Comparison of ENCODE assay signal across 17 mouse cellular contexts in genomic region chr17:48099312-48099711, GRCm38 (mm10). TPM values are rescaled to one million over a fixed set of nuclear protein-coding genes. Genes with fewer than 3 reads are reported as not detected.
DNase-seq lines count a peak whose midpoint lies in the region; ATAC-seq and TF ChIP-seq lines count a peak whose summit lies in the region.
"Had no signal": no experiment of that assay in that cellular context is flagged by ENCODE, and none has a peak within 500 bp of the region (broad histone marks: within the 10 kb centered on the region; RNA-seq: fewer than 3 reads in every experiment).

No protein-coding gene starts in this region.

- no peaks in the 10 kb centered on the region for H3K36me3 ChIP-seq in heart, embryonic 11.5 days (ENCODE audit: control insufficient read depth, insufficient read depth, low read length)
- no peaks in the 10 kb centered on the region for H3K36me3 ChIP-seq in kidney, postnatal 0 days (ENCODE audit: insufficient read depth, low read length)
- H3K36me3 ChIP-seq in embryonic facial prominence, embryonic 14.5 days (ENCODE audit: control insufficient read depth, insufficient read depth, low read length): no peaks in the 10 kb centered on the region
- no peaks in the 10 kb centered on the region for H3K36me3 ChIP-seq in liver, embryonic 15.5 days (replicated peaks)
- H3K36me3 ChIP-seq: hindbrain, embryonic 12.5 days had no signal

- H3K9ac ChIP-seq in heart, embryonic 11.5 days (ENCODE audit: low read depth, low read length): no peak overlapping the region
- no peak overlapping the region for H3K9ac ChIP-seq in kidney, postnatal 0 days (ENCODE audit: low read depth, low read length)
- H3K9ac ChIP-seq in embryonic facial prominence, embryonic 14.5 days (ENCODE audit: low read depth, low read length): no peak overlapping the region
- no peak overlapping the region for H3K9ac ChIP-seq in liver, embryonic 15.5 days
- H3K9ac ChIP-seq: hindbrain, embryonic 12.5 days had no signal

- TF ChIP-seq CTCF in kidney, postnatal 0 days (IDR thresholded peaks at IDR 0.05; ENCODE audit: low read depth): no peak

- WGBS in heart, embryonic 11.5 days (ENCODE audit: insufficient replicate concordance): 9% methylated on average over 11 of the region's 11 CpGs
- 18% methylated on average over 11 of the region's 11 CpGs for WGBS in kidney, postnatal 0 days
- 17% methylated on average over 11 of the region's 11 CpGs for WGBS in embryonic facial prominence, embryonic 14.5 days
- WGBS in liver, embryonic 15.5 days (ENCODE audit: insufficient replicate concordance): 11% methylated on average over 11 of the region's 11 CpGs

- no peak overlapping the region for H3K4me3 ChIP-seq in heart, embryonic 11.5 days (ENCODE audit: low read depth, low read length)
- no peak overlapping the region for H3K4me3 ChIP-seq in kidney, postnatal 0 days (replicated peaks; ENCODE audit: low read depth, low read length)
- H3K4me3 ChIP-seq in embryonic facial prominence, embryonic 14.5 days (ENCODE audit: low read depth, low read length): no peak overlapping the region
- no peak overlapping the region for H3K4me3 ChIP-seq in liver, embryonic 15.5 days (replicated peaks)

- no peak for DNase-seq in heart, adult 18-20 months
- DNase-seq in kidney, postnatal 0 days (ENCODE audit: low spot score): no peak
- no peak for DNase-seq in kidney, postnatal 25 days
- DNase-seq in embryonic facial prominence, embryonic 14.5 days (ENCODE audit: low spot score): no peak
- DNase-seq in cerebellum, postnatal 25 days: no peak
- no peak for DNase-seq in lung, postnatal 10 days
- DNase-seq: cerebellum, adult 9-10 months; kidney, postnatal 14 days had no signal

- H3K27ac ChIP-seq in heart, embryonic 11.5 days (ENCODE audit: low read depth, low read length): no peak overlapping the region
- H3K27ac ChIP-seq in kidney, postnatal 0 days: no peak overlapping the region
- no peak overlapping the region for H3K27ac ChIP-seq in embryonic facial prominence, embryonic 14.5 days (replicated peaks; ENCODE audit: low read depth, low read length)
- no peak overlapping the region for H3K27ac ChIP-seq in liver, embryonic 15.5 days (replicated peaks)
- H3K27ac ChIP-seq: hindbrain, embryonic 12.5 days had no signal

- peak overlapping the region; percentile 87; the same call in 1 of the 2 replicates for H3K4me2 ChIP-seq in heart, embryonic 11.5 days
- H3K4me2 ChIP-seq in kidney, postnatal 0 days (ENCODE audit: low read length): 0 out of 2 replicates have a peak overlapping the region, but pooled peaks have one; percentile 49
- 0 out of 2 replicates have a peak overlapping the region, but pooled peaks have one; percentile 63 for H3K4me2 ChIP-seq in embryonic facial prominence, embryonic 14.5 days (ENCODE audit: low read depth, low read length)
- H3K4me2 ChIP-seq in liver, embryonic 15.5 days: 0 out of 2 replicates have a peak overlapping the region, but pooled peaks have one; percentile 52

- H3K4me1 ChIP-seq in heart, embryonic 11.5 days (ENCODE audit: control insufficient read depth, insufficient read depth, low read length): peaks cover 34% of the 10 kb centered on the region
- H3K4me1 ChIP-seq in kidney, postnatal 0 days (replicated peaks; ENCODE audit: insufficient read depth, low read length): peaks cover 28% of the 10 kb centered on the region
- peaks cover 35% of the 10 kb centered on the region for H3K4me1 ChIP-seq in embryonic facial prominence, embryonic 14.5 days (ENCODE audit: control insufficient read depth, insufficient read depth, low read length)
- H3K4me1 ChIP-seq in liver, embryonic 15.5 days (replicated peaks): peaks cover 16% of the 10 kb centered on the region

- H3K9me3 ChIP-seq in heart, embryonic 11.5 days (replicated peaks; ENCODE audit: control insufficient read depth, low read length): no peaks in the 10 kb centered on the region
- H3K9me3 ChIP-seq in kidney, postnatal 0 days (replicated peaks; ENCODE audit: low read length): no peaks in the 10 kb centered on the region
- H3K9me3 ChIP-seq in embryonic facial prominence, embryonic 14.5 days (ENCODE audit: control insufficient read depth, low read length): no peaks in the 10 kb centered on the region
- H3K9me3 ChIP-seq in liver, embryonic 15.5 days (replicated peaks): no peaks in the 10 kb centered on the region
- H3K9me3 ChIP-seq: hindbrain, embryonic 12.5 days had no signal

- H3K27me3 ChIP-seq in heart, embryonic 11.5 days (ENCODE audit: control insufficient read depth, insufficient read depth, low read length): peaks cover 52% of the 10 kb centered on the region
- H3K27me3 ChIP-seq in kidney, postnatal 0 days (ENCODE audit: insufficient read depth, low read length): peaks cover 42% of the 10 kb centered on the region
- H3K27me3 ChIP-seq in embryonic facial prominence, embryonic 14.5 days (replicated peaks; ENCODE audit: control insufficient read depth, insufficient read depth, low read length): peaks cover 59% of the 10 kb centered on the region
- peaks cover 70% of the 10 kb centered on the region for H3K27me3 ChIP-seq in liver, embryonic 15.5 days

- ATAC-seq in heart, embryonic 11.5 days (replicated peaks; ENCODE audit: insufficient number of reproducible peaks, low FRiP score, low TSS enrichment): no peak
- no peak for ATAC-seq in kidney, postnatal 0 days (replicated peaks; ENCODE audit: low FRiP score, low read depth)
- ATAC-seq in embryonic facial prominence, embryonic 14.5 days (ENCODE audit: low read depth): no peak
- no peak for ATAC-seq in liver, embryonic 15.5 days (ENCODE audit: insufficient read depth)

RNA-seq across cellular contexts. Expression of gene 1700067P10Rik, which starts 10.2 kb away (rescaled TPM):
- not detected in 2 replicates for polyA plus RNA-seq in heart, embryonic 11.5 days (2014; fragmentation: Nextera tagmentation; extraction: Ambion mirVana)
- total RNA-seq in heart, adult 18-20 months (2021): not detected
- not detected in 2 replicates for polyA plus RNA-seq in kidney, postnatal 0 days (2015; fragmentation: Nextera tagmentation; extraction: Ambion mirVana)
- polyA plus RNA-seq in embryonic facial prominence, embryonic 14.5 days (2014; fragmentation: Nextera tagmentation; extraction: Ambion mirVana): not detected in 2 replicates
- not detected in 2 replicates for polyA plus RNA-seq in liver, embryonic 15.5 days (2015; fragmentation: Nextera tagmentation; extraction: Ambion mirVana)
- total RNA-seq: gastrocnemius, postnatal 4 days; layer of hippocampus, postnatal 25 days had no signal
- polyA plus RNA-seq: brain, embryonic 14.5 days; small intestine, adult 2 months had no signal

RNA-seq across cellular contexts. Expression of gene 9830107B12Rik, which starts 46.8 kb away (rescaled TPM):
- not detected in 2 replicates for polyA plus RNA-seq in heart, embryonic 11.5 days (2014; fragmentation: Nextera tagmentation; extraction: Ambion mirVana)
- not detected for total RNA-seq in heart, adult 18-20 months (2021)
- polyA plus RNA-seq in kidney, postnatal 0 days (2015; fragmentation: Nextera tagmentation; extraction: Ambion mirVana): not detected in 2 replicates
- polyA plus RNA-seq in embryonic facial prominence, embryonic 14.5 days (2014; fragmentation: Nextera tagmentation; extraction: Ambion mirVana): not detected in 2 replicates
- polyA plus RNA-seq in liver, embryonic 15.5 days (2015; fragmentation: Nextera tagmentation; extraction: Ambion mirVana): 0.70 and 0.84 TPM in 2 replicates
- total RNA-seq: layer of hippocampus, postnatal 25 days had no signal
- polyA plus RNA-seq: brain, embryonic 14.5 days; limb, embryonic 14.5 days; testis, adult 2 months had no signal
